Mouse (Mus musculus): Measurements from ENCODE around the gene Zcchc12. TPM values are rescaled to one million over a fixed set of nuclear protein-coding genes. Genes with fewer than 3 reads are reported as not detected.

Gene Zcchc12
- polyA plus RNA-seq, 1 experiment: 0.02 TPM

DNA sequence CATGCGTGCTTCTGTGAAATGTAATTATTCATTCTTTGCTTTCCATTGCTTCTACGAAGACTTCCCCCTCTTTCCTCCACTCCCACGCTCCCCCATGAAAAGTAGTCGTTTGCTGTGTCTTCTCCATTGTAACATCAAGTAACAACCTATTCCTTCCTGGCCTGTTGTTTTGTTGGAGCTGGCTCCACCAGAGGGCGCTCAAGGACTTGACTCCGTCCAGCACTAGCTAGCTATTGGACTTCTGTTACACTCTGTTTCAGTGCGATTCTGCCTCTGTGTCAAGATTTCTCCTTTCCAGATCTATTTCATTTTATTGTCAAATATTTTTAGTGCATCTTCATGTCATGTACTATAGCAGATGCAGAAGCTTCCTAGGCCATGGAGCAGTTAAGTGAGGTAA, 30.1 kb downstream of the Zcchc12 start:
- Histone ChIP-seq H3K79me3 (ENCODE audit: low read depth) (no peaks in the 10 kb centered on the region), H3ac (ENCODE audit: control insufficient read depth, insufficient read length, low read depth) (no peak overlapping the region), H3K36me3 (ENCODE audit: control insufficient read depth, insufficient read depth) (no peaks in the 10 kb centered on the region), H3K27me3 (ENCODE audit: control insufficient read depth, insufficient read depth, insufficient read length) (no peaks in the 10 kb centered on the region), H3K79me2 (ENCODE audit: control insufficient read depth, insufficient read depth) (no peaks in the 10 kb centered on the region), H3K4me3 (ENCODE audit: insufficient read depth, poor library complexity, severe bottlenecking) (no peak overlapping the region)
- TF ChIP-seq CTCF (IDR thresholded peaks at IDR 0.05; ENCODE audit: control insufficient read depth, insufficient read depth, insufficient read length) (peak; percentile 2), USF1 (IDR thresholded peaks at IDR 0.05; ENCODE audit: low read depth) (no peak)

DNA sequence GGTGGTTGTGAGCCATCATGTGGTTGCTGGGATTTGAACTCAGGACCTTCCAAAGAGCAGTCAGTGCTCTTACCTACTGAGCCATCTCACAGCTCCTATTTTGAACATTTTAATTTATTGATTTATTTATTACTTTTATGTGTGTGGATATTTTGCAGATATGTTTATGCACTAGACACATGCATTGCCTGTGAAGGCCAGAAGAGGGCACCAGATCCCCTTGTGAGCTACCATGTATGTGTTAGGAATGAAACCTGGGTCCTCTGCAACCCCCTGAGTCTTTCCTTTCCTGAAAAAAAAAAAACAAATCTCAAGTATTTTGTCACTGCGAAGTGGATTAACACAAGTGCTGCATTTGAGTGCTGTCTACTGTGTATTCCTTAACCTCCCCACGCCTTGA, 30.9 kb downstream of the Zcchc12 start:
- H3K79me2 ChIP-seq (ENCODE audit: control insufficient read depth, insufficient read depth): no peaks in the 10 kb centered on the region
- H3K36me3 ChIP-seq (ENCODE audit: control insufficient read depth, insufficient read depth): no peaks in the 10 kb centered on the region
- H3K27me3 ChIP-seq (ENCODE audit: control insufficient read depth, insufficient read depth, insufficient read length): no peaks in the 10 kb centered on the region
- no peaks in the 10 kb centered on the region for H3K79me3 ChIP-seq (ENCODE audit: low read depth)
- no peak overlapping the region for H3K4me3 ChIP-seq (ENCODE audit: insufficient read depth, poor library complexity, severe bottlenecking)
- no peak overlapping the region for H3ac ChIP-seq (ENCODE audit: control insufficient read depth, insufficient read length, low read depth)
- TF ChIP-seq MAX (IDR thresholded peaks at IDR 0.05) (no peak), CTCF (IDR thresholded peaks at IDR 0.05; ENCODE audit: control insufficient read depth, insufficient read depth, insufficient read length) (no peak), MYOD1 (IDR thresholded peaks at IDR 0.05; ENCODE audit: control insufficient read depth, insufficient read length, low read depth) (no peak), MYOG (IDR thresholded peaks at IDR 0.05; ENCODE audit: control insufficient read depth, extremely low read depth, insufficient read length) (no peak), USF1 (IDR thresholded peaks at IDR 0.05; ENCODE audit: low read depth) (no peak), FOSL1 (IDR thresholded peaks at IDR 0.05; ENCODE audit: insufficient read depth, low read length, poor library complexity, severe bottlenecking) (no peak), CEBPB (IDR thresholded peaks at IDR 0.05; ENCODE audit: low read depth) (no peak)

DNA sequence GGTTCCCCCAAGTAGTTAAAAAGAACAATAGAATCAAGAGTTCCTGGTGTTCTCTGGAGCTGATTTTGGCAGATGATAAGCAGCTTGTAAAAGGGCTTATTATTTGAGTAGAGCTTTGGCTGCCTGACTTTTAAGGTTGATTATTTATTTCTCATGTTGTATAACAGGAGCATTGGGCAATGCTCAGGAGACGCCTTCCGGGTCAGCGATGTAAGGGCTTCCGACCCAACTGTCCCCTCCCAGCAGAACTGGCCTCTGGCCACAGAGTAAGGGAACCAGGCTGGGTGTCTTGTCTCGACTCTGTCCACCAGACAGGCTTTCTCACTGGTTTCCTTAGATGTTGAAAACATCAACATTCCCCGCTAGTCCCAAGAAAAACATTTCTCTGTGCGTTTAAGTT, 33.2 kb downstream of the Zcchc12 start:
- H3K36me3 ChIP-seq (ENCODE audit: control insufficient read depth, insufficient read depth): no peaks in the 10 kb centered on the region
- H3K79me3 ChIP-seq (ENCODE audit: low read depth): no peaks in the 10 kb centered on the region
- no peaks in the 10 kb centered on the region for H3K79me2 ChIP-seq (ENCODE audit: control insufficient read depth, insufficient read depth)
- TF ChIP-seq MYOG (IDR thresholded peaks at IDR 0.05; ENCODE audit: control insufficient read depth, extremely low read depth, insufficient read length) (no peak), USF1 (IDR thresholded peaks at IDR 0.05; ENCODE audit: low read depth) (no peak), MYOD1 (IDR thresholded peaks at IDR 0.05; ENCODE audit: control insufficient read depth, insufficient read length, low read depth) (no peak), CEBPB (IDR thresholded peaks at IDR 0.05; ENCODE audit: low read depth) (no peak)
- H3K27me3 ChIP-seq (ENCODE audit: control insufficient read depth, insufficient read depth, insufficient read length): no peaks in the 10 kb centered on the region
- H3K4me3 ChIP-seq (ENCODE audit: insufficient read depth, poor library complexity, severe bottlenecking): no peak overlapping the region
- no peak overlapping the region for H3ac ChIP-seq (ENCODE audit: control insufficient read depth, insufficient read length, low read depth)

DNA sequence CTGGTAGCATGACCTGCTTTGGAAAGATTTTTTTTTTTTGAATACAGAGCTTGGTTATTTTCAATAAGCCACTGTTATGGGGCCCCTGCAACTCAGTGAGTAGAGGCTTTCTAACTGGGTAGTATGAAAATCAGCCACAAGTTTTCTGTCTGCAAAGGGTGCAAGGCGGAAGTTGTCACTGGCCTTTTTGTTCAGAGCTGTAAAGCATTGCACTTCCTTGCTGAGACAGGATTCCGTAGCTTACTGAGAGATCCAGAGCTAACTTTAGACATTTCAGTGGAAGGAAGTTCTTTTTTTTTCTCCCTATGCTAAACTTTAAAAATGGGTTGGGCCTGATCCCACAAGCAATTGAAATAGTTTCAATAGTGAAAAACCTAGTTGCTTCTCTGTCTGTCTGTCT, 33.6 kb downstream of the Zcchc12 start:
- TF ChIP-seq MAX (IDR thresholded peaks at IDR 0.05) (no peak), MYOG (IDR thresholded peaks at IDR 0.05; ENCODE audit: control insufficient read depth, extremely low read depth, insufficient read length) (no peak), CEBPB (IDR thresholded peaks at IDR 0.05; ENCODE audit: low read depth) (no peak), MYOD1 (IDR thresholded peaks at IDR 0.05; ENCODE audit: control insufficient read depth, insufficient read length, low read depth) (no peak), USF1 (IDR thresholded peaks at IDR 0.05; ENCODE audit: low read depth) (no peak), CTCF (IDR thresholded peaks at IDR 0.05; ENCODE audit: control insufficient read depth, insufficient read depth, insufficient read length) (no peak), FOSL1 (IDR thresholded peaks at IDR 0.05; ENCODE audit: insufficient read depth, low read length, poor library complexity, severe bottlenecking) (no peak)
- Histone ChIP-seq H3K27me3 (ENCODE audit: control insufficient read depth, insufficient read depth, insufficient read length) (no peaks in the 10 kb centered on the region), H3K4me3 (ENCODE audit: insufficient read depth, poor library complexity, severe bottlenecking) (no peak overlapping the region), H3K79me2 (ENCODE audit: control insufficient read depth, insufficient read depth) (no peaks in the 10 kb centered on the region), H3ac (ENCODE audit: control insufficient read depth, insufficient read length, low read depth) (no peak overlapping the region), H3K79me3 (ENCODE audit: low read depth) (no peaks in the 10 kb centered on the region), H3K36me3 (ENCODE audit: control insufficient read depth, insufficient read depth) (no peaks in the 10 kb centered on the region)

DNA sequence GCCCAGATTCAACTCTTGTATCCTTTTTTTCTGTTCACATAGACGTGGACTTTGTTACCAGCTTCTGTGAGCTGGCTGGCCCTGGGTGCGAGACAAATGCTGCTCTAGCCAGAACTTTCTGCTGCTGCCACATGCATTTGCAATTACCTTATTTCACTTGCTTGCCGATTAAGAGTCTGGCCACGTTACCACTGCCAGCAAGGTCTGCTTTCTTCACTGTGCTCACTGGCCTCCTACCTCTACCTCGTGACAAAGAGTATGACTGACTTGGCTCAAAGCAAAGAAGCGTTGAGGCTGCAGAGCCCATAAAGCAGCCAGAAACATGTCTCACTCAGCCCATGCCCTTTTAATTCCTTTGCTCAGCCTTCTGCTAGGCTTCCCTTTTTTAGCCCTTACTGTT, 39.9 kb downstream of the Zcchc12 start:
- Histone ChIP-seq H3K27me3 (ENCODE audit: control insufficient read depth, insufficient read depth, insufficient read length) (no peaks in the 10 kb centered on the region), H3K36me3 (ENCODE audit: control insufficient read depth, insufficient read depth) (no peaks in the 10 kb centered on the region), H3K79me2 (ENCODE audit: control insufficient read depth, insufficient read depth) (no peaks in the 10 kb centered on the region), H3K79me3 (ENCODE audit: low read depth) (no peaks in the 10 kb centered on the region), H3ac (ENCODE audit: control insufficient read depth, insufficient read length, low read depth) (no peak overlapping the region), H3K4me3 (ENCODE audit: insufficient read depth, poor library complexity, severe bottlenecking) (no peak overlapping the region)
- no peak for TF ChIP-seq CTCF (IDR thresholded peaks at IDR 0.05; ENCODE audit: control insufficient read depth, insufficient read depth, insufficient read length)
- TF ChIP-seq FOSL1 (IDR thresholded peaks at IDR 0.05; ENCODE audit: insufficient read depth, low read length, poor library complexity, severe bottlenecking): no peak
- no peak for TF ChIP-seq MYOD1 (IDR thresholded peaks at IDR 0.05; ENCODE audit: control insufficient read depth, insufficient read length, low read depth)
- TF ChIP-seq MAX (IDR thresholded peaks at IDR 0.05): no peak
- no peak for TF ChIP-seq MYOG (IDR thresholded peaks at IDR 0.05; ENCODE audit: control insufficient read depth, extremely low read depth, insufficient read length)
- TF ChIP-seq USF1 (IDR thresholded peaks at IDR 0.05; ENCODE audit: low read depth): no peak
- TF ChIP-seq CEBPB (IDR thresholded peaks at IDR 0.05; ENCODE audit: low read depth): no peak

Other genes starting within 250 kb of the Zcchc12 start
- 6.3 TPM for gene Il13ra1, start 83.8 kb upstream of the Zcchc12 start, polyA plus RNA-seq (2012; fragmentation: generic; extraction: Trizol)
- 1.8 TPM for gene Lonrf3, start 132.4 kb downstream of the Zcchc12 start, polyA plus RNA-seq (2012; fragmentation: generic; extraction: Trizol)
- not detected for gene Gm6268, start 205.4 kb downstream of the Zcchc12 start, polyA plus RNA-seq (2012; fragmentation: generic; extraction: Trizol)

Measured in C2C12 (cell line).